Mouse (Mus musculus) ovary, adult 10 weeks (tissue): Measurements from ENCODE around the gene Napsa. TPM values are rescaled to one million over a fixed set of nuclear protein-coding genes. Genes with fewer than 3 reads are reported as not detected.

Experiments used
- polyA plus RNA-seq: library from polyadenylated mRNA; stranded (reverse); fragments of 350-450 nt; fragmentation: Illumina TruSeq; extraction: RNeasy Lipid Tissue Mini Kit (QIAGEN cat#74804); gene quantifications from one replicate; pipeline ENCODE4 v1.2.3, GENCODE M21; 2014

Napsa gene
- polyA plus RNA-seq, result not detected

DNA sequence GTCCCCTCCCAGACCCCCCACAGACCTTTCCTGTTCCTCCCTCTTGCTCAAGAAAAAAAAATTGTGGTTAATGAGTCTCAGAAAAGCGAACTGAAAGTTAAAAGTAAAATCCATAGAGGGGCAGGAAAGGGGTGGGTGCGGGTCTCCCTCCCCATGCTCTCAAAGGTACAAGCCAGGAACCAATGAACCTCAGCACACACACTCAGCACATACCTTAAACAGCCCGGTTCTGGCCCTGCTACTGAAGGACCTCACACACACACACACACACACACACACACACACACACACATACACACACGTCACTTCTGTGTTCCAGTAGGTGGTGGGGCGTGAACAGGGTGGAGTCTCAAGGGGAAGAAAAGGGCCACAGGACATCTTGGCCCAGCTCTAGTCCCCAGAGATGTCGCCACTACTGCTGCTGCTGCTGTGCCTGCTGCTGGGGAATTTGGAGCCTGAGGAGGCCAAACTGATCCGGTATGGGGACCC, at the start of gene Napsa:
TSS of gene Napsa (plus strand) at position 168 of the 489 bp plus-strand sequence.

GRCm38 (mm10) chr7:44524502-44524901, 47.7 kb upstream of the Napsa start, which contains the start of gene Mybpc2:
Gene Mybpc2 (minus strand): TSS chr7:44524656.

GRCm38 (mm10) chr7:44531946-44532732, 40.0 kb upstream of the Napsa start, which contains the start of gene Spib:
Gene Spib (minus strand): TSS chr7:44532071.

GRCm38 (mm10) chr7:44548497-44549087, 23.6 kb upstream of the Napsa start, which contains the start of gene Pold1:
Gene Pold1 (minus strand): TSS chr7:44548849.

DNA sequence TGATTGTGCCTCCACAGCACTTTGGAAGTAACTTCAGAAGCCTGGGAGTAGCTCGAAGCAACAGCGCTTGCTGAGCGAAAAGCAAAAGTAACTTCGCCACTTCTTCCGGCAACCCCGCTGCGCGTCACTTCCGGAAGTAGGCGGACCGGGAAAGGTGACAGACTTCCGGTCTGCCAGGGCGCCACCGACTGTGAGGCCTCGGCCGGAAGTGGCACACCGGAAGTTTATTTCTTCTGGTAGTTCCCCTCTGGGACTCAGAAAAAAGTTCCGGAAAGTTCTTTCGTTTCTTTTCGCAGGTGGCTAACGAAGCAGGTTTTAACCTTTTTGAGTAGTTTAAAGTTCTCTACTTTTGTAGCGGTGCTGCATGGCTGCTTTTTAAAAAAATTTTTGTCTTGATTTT, 18.4 kb upstream of the Napsa start, which contains the start of gene Nr1h2:
TSS of gene Nr1h2 (minus strand) at position 126 of the 400 bp plus-strand sequence.

DNA sequence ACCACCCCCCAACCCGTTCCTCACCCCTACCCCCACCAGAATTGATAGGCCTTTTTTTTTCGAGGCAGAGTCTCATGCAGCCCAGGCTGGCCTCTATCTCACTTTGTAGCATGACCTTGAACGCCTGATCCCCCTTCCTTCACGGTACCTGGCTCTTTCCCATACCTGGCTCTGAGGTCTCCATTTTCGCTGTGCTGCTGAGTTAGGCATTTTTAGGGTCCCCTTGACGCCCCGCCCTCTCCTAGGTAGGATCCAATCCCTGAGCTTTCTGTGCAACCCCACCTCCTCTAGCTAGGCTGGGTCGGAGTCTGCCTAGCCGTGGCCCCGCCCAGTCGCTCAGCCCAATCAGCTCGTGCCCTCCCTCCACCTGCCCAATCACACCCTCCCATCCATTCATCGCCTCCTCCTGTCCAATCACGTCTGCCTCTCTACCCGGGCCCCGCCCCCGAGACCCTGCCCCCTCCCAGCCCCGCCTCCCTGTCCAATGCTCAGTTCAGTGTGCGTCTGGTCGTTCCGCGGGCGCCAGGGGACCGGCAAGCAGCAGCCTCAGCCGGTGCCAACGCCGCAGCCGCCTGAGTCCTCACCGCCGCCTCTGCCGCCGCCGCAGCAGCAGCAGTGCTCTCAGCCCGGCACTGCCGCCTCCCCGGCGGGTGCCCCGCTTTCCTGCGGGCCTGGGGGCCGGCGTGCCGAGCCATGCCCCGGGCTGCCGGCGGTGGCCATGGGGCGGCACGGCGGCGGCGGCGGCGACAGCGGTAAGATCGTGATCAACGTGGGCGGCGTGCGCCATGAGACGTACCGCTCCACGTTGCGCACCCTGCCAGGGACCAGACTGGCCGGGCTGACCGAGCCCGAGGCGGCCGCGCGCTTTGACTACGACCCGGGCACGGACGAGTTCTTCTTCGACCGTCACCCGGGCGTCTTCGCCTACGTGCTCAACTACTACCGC, 18.5 kb downstream of the Napsa start, which contains the start of gene Kcnc3:
TSS of gene Kcnc3 (plus strand) at position 263 of the 946 bp plus-strand sequence.

Other genes with a start within 250 kb of the Napsa start
- gene Syt3, start 188.3 kb upstream of the Napsa start, polyA plus RNA-seq, result not detected
- gene 1700008O03Rik, start 186.6 kb upstream of the Napsa start, polyA plus RNA-seq, result not detected
- 0.26 TPM for gene Lrrc4b, start 143.4 kb upstream of the Napsa start, polyA plus RNA-seq
- gene Aspdh, start 107.0 kb upstream of the Napsa start, polyA plus RNA-seq, result not detected
- gene Josd2, start 104.4 kb upstream of the Napsa start, polyA plus RNA-seq, result not detected
- 1.5 TPM for gene Emc10, start 75.9 kb upstream of the Napsa start, polyA plus RNA-seq
- not detected for gene Fam71e1, start 75.8 kb upstream of the Napsa start, polyA plus RNA-seq
- gene Mybpc2, start 47.7 kb upstream of the Napsa start, polyA plus RNA-seq, result not detected
- gene Spib, start 40.3 kb upstream of the Napsa start, polyA plus RNA-seq, result not detected
- not detected for gene Pold1, start 23.5 kb upstream of the Napsa start, polyA plus RNA-seq
- gene Nr1h2, start 18.4 kb upstream of the Napsa start, polyA plus RNA-seq, result not detected
- gene Kcnc3, start 18.3 kb downstream of the Napsa start, polyA plus RNA-seq, result not detected
- not detected for gene Myh14, start 98.5 kb downstream of the Napsa start, polyA plus RNA-seq
- not detected for gene Izumo2, start 136.4 kb downstream of the Napsa start, polyA plus RNA-seq
- gene Vrk3, start 176.0 kb downstream of the Napsa start, polyA plus RNA-seq, result 3.8 TPM
- 2.2 TPM for gene Zfp473, start 178.7 kb downstream of the Napsa start, polyA plus RNA-seq
- 5.9 TPM for gene Nup62, start 243.7 kb downstream of the Napsa start, polyA plus RNA-seq
- not detected for gene Il4i1, start 244.0 kb downstream of the Napsa start, polyA plus RNA-seq
- 5.8 TPM for gene Atf5, start 244.3 kb downstream of the Napsa start, polyA plus RNA-seq